Mouse (Mus musculus) neural tube, embryonic 13.5 days (tissue): ENCODE measurements around the gene Tnfrsf23. TPM values are rescaled to one million over a fixed set of nuclear protein-coding genes. Genes with fewer than 3 reads are reported as not detected.

ENCODE experiments used
- ATAC-seq: fragments of 200-750 bp; cut with Nextera tagmentation; 2 replicates; pipeline ENCODE4 v1.8.0; 2017; ENCODE audit warnings: low read depth, mild to moderate bottlenecking, moderate TSS enrichment, moderate library complexity
- H3K27ac ChIP-seq: fragments of 300-500 bp; sonication (generic); replicated peaks from 2 replicates; pipeline ENCODE4 v1.5.1; 2015; ENCODE audit warnings: moderate library complexity, mild to moderate bottlenecking, inconsistent platforms
- H3K27me3 ChIP-seq: fragments of 300-500 bp; sonication (generic); 2 replicates; pipeline ENCODE4 v1.6.1; 2015; ENCODE audit warnings: mild to moderate bottlenecking, inconsistent platforms
- H3K36me3 ChIP-seq: fragments of 300-500 bp; sonication (generic); 2 replicates; pipeline ENCODE4 v1.6.1; 2015; ENCODE audit warnings: mild to moderate bottlenecking, inconsistent platforms
- H3K4me1 ChIP-seq: fragments of 300-500 bp; sonication (generic); replicated peaks from 2 replicates; pipeline ENCODE4 v1.6.1; 2015; ENCODE audit warnings: inconsistent platforms
- H3K4me2 ChIP-seq: fragments of 300-500 bp; sonication (generic); 2 replicates; pipeline ENCODE4 v1.6.1; 2015; ENCODE audit warnings: inconsistent platforms, mild to moderate bottlenecking, moderate library complexity
- H3K4me3 ChIP-seq: fragments of 300-500 bp; sonication (generic); 2 replicates; pipeline ENCODE4 v1.5.1; 2015; ENCODE audit warnings: mild to moderate bottlenecking, inconsistent platforms
- H3K9ac ChIP-seq: fragments of 300-500 bp; sonication (generic); 2 replicates; pipeline ENCODE4 v1.6.1; 2015; ENCODE audit warnings: moderate library complexity, mild to moderate bottlenecking, inconsistent platforms
- H3K9me3 ChIP-seq: fragments of 300-500 bp; sonication (generic); 2 replicates; pipeline ENCODE4 v1.6.1; 2016; ENCODE audit warnings: inconsistent platforms
- WGBS: fragments of 180-500 bp; shearing (Covaris S2); methylation state at CpG from one replicate; pipeline ENCODE4 v1.1.7; 2015; 5-methylcytosine and 5-hydroxymethylcytosine counted together
- polyA plus RNA-seq: library from polyadenylated mRNA; unstranded; fragments of >200 nt; fragmentation: Nextera tagmentation; extraction: Ambion mirVana; gene quantifications from 2 replicates; pipeline ENCODE4 v1.2.1, GENCODE M21; 2015

Tnfrsf23 gene
- polyA plus RNA-seq = 0.43 and 0.96 TPM in 2 replicates

DNA sequence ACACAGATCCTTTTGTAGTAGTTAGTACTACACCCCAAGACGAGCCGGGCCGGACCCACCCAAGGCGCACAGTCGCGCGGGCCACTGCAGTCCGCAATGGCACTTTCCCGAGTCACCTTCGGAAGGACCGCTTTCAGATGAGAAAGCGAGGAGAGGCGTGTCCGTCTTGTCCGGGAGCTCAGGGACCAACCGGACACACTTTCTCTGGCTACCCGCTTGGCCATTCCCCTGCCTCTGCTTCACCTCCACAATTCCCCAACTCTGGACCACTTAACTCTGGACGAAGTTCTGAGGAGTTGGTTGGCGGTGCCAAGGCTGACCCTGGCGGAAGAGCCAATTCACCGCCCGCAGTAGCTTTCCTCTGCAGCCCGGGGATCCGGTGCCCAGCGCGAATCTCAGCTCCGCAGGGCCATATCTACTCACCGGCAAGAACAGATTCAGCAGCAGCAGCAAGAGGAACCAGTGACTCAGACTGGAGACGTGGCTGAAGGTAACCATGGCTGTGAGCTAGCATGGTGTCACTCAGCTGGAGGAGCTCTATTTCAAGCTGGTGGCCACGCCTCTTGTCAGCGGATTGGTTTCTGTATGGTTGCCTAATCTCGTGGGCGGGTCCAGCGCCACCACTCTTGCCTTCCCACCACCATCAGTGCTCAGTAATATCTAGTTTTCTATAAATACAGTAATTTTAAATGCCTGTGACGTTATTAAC, at the start of gene Tnfrsf23:
Tnfrsf23 (minus strand) TSS at position 514 of the 709 bp plus-strand sequence.
- Histone ChIP-seq H3K27ac (no peak within 1 kb of the TSS), H3K4me2 (peak within 1 kb of the TSS; percentile 64), H3K9me3 (no peaks in the 10 kb centered on the region), H3K36me3 (peaks cover 28% of the 10 kb centered on the region), H3K27me3 (peaks cover 7% of the 10 kb centered on the region), H3K9ac (0 out of 2 replicates have a peak within 1 kb of the TSS, but pooled peaks have one; percentile 45), H3K4me3 (peak within 1 kb of the TSS; percentile 34), H3K4me1 (peaks cover 7% of the 10 kb centered on the region)
- ATAC-seq = peak; percentile 81
- WGBS = 3% methylated on average over 35 of the region's 35 CpGs

DNA sequence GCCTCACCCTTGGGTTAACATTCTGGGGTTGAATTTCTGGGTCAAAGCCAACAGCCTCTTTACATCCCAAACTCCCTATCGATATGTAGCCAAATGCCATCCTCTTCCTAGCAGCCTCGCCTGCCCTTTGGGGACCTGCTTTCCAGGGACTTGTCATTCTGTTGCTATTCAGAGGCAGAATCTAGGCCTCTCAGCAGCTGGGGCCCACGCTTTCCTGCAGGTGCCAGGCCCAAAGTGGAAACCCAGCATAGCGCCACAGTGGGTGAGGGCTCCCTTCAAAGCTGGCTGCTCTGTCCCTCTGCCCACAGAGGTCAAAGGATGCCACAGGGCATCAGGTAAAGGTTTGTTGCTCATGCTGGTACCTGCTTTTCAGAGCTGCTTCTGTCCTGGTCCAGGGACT, 48.1 kb upstream of the Tnfrsf23 start:
- Histone ChIP-seq H3K4me3 (no peak overlapping the region), H3K4me2 (no peak overlapping the region), H3K27me3 (no peaks in the 10 kb centered on the region), H3K27ac (no peak overlapping the region), H3K9me3 (no peaks in the 10 kb centered on the region), H3K36me3 (0 out of 2 replicates have a peak, but pooled peaks cover 8% of the 10 kb centered on the region), H3K4me1 (peaks cover 35% of the 10 kb centered on the region), H3K9ac (no peak overlapping the region)
- ATAC-seq = no peak
- 86% methylated on average over 4 of the region's 4 CpGs for WGBS

GRCm38 (mm10) chr7:143729886-143730285, 44.2 kb upstream of the Tnfrsf23 start:
- WGBS = 68% methylated on average over 10 of the region's 10 CpGs
- H3K27ac ChIP-seq = no peak overlapping the region
- H3K36me3 ChIP-seq = 0 out of 2 replicates have a peak, but pooled peaks cover 8% of the 10 kb centered on the region
- no peak overlapping the region for H3K9ac ChIP-seq
- peaks cover 18% of the 10 kb centered on the region for H3K4me1 ChIP-seq
- H3K9me3 ChIP-seq = no peaks in the 10 kb centered on the region
- no peak overlapping the region for H3K4me3 ChIP-seq
- ATAC-seq = no peak
- H3K27me3 ChIP-seq = no peaks in the 10 kb centered on the region
- H3K4me2 ChIP-seq = no peak overlapping the region

GRCm38 (mm10) chr7:143726396-143726795, 40.7 kb upstream of the Tnfrsf23 start:
- Histone ChIP-seq H3K9ac (no peak overlapping the region), H3K27ac (no peak overlapping the region), H3K9me3 (no peaks in the 10 kb centered on the region), H3K4me2 (no peak overlapping the region), H3K27me3 (no peaks in the 10 kb centered on the region), H3K4me3 (no peak overlapping the region), H3K4me1 (peaks cover 26% of the 10 kb centered on the region), H3K36me3 (peaks cover 4% of the 10 kb centered on the region; the same call in 1 of the 2 replicates)
- ATAC-seq = no peak
- 75% methylated on average over 4 of the region's 4 CpGs for WGBS

- no peak overlapping the region for H3K4me2 ChIP-seq
- no peaks in the 10 kb centered on the region for H3K9me3 ChIP-seq
- peaks cover 11% of the 10 kb centered on the region for H3K4me1 ChIP-seq
- no peaks in the 10 kb centered on the region for H3K27me3 ChIP-seq
- H3K4me3 ChIP-seq = no peak overlapping the region
- H3K36me3 ChIP-seq = peaks cover 4% of the 10 kb centered on the region; the same call in 1 of the 2 replicates
- no peak overlapping the region for H3K27ac ChIP-seq
- ATAC-seq = no peak
- H3K9ac ChIP-seq = no peak overlapping the region
- WGBS = 90% methylated on average over 4 of the region's 4 CpGs
Observed at GRCm38 (mm10) chr7:143723841-143724240, 38.2 kb upstream of the Tnfrsf23 start.

DNA sequence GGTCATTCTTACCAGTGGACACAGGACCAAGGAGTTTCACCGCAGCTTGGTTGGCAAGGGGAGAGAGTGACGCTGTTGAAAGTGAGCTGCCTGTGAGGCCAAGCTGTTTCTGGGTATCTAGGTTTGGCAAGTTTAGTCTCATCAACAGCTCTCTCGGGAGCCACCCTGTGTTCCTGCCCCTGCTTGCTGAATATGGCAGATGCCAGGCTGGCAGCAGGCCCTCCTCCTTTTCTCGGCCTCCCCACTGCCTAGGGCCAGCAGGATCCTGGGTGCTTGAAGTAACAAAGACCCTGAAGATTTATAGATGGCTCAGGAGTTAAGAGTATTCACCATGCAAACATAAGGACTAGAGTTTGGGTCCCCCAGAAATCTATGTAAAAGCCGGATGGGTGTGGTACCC, 37.0 kb upstream of the Tnfrsf23 start:
- Histone ChIP-seq H3K27ac (no peak overlapping the region), H3K4me2 (no peak overlapping the region), H3K9ac (no peak overlapping the region), H3K9me3 (no peaks in the 10 kb centered on the region), H3K27me3 (no peaks in the 10 kb centered on the region), H3K4me3 (no peak overlapping the region), H3K4me1 (peaks cover 11% of the 10 kb centered on the region), H3K36me3 (peaks cover 4% of the 10 kb centered on the region; the same call in 1 of the 2 replicates)
- ATAC-seq = no peak
- WGBS = 74% methylated on average over 5 of the region's 5 CpGs

- Histone ChIP-seq H3K4me1 (peaks cover 15% of the 10 kb centered on the region), H3K9me3 (no peaks in the 10 kb centered on the region), H3K4me3 (no peak overlapping the region), H3K4me2 (no peak overlapping the region), H3K36me3 (peaks cover 31% of the 10 kb centered on the region), H3K27ac (no peak overlapping the region), H3K27me3 (no peaks in the 10 kb centered on the region), H3K9ac (no peak overlapping the region)
- WGBS = 71% methylated on average over 1 of the region's 1 CpGs
- no peak for ATAC-seq
Observed at GRCm38 (mm10) chr7:143717811-143718210, 32.1 kb upstream of the Tnfrsf23 start.

GRCm38 (mm10) chr7:143713421-143713820, 27.7 kb upstream of the Tnfrsf23 start:
- WGBS = 76% methylated on average over 4 of the region's 4 CpGs
- Histone ChIP-seq H3K4me1 (peaks cover 17% of the 10 kb centered on the region), H3K27ac (peak overlapping the region; percentile 42), H3K27me3 (no peaks in the 10 kb centered on the region), H3K4me3 (no peak overlapping the region), H3K4me2 (no peak overlapping the region), H3K36me3 (peaks cover 58% of the 10 kb centered on the region), H3K9me3 (no peaks in the 10 kb centered on the region), H3K9ac (no peak overlapping the region)
- no peak for ATAC-seq

DNA sequence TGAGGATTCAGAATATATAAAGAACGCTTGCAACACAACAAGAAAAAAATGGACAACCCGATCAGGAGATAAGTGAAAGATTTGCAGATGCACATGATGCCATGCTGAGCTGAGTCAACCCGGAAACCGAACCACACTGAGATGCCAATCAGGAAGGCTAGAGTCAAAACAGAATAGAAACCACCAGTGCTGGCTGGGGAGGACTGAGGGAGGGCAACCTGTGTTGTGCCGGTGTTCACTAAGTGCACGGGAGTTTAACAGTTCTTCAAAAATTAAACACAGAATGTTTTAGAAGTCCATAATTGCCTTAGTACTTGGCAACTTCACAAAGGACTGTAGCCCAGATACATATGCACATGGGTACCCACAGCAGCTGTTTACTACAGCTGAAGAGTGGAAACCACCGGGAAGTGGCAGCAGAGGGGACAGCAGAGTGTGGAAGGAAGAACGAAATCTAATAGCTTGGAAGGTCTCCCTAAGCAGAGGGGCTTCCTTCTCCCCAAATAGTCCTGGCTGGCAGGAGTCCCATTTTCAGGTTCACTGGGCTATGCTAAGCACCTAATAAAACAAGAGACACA, 27.2 kb upstream of the Tnfrsf23 start:
- H3K4me2 ChIP-seq = no peak overlapping the region
- H3K27me3 ChIP-seq = no peaks in the 10 kb centered on the region
- peaks cover 17% of the 10 kb centered on the region for H3K4me1 ChIP-seq
- no peaks in the 10 kb centered on the region for H3K9me3 ChIP-seq
- ATAC-seq = no peak; the same call in 1 of the 2 replicates
- H3K9ac ChIP-seq = no peak overlapping the region
- H3K4me3 ChIP-seq = no peak overlapping the region
- H3K27ac ChIP-seq = peak overlapping the region; percentile 42
- 87% methylated on average over 8 of the region's 8 CpGs for WGBS
- H3K36me3 ChIP-seq = peaks cover 64% of the 10 kb centered on the region

DNA sequence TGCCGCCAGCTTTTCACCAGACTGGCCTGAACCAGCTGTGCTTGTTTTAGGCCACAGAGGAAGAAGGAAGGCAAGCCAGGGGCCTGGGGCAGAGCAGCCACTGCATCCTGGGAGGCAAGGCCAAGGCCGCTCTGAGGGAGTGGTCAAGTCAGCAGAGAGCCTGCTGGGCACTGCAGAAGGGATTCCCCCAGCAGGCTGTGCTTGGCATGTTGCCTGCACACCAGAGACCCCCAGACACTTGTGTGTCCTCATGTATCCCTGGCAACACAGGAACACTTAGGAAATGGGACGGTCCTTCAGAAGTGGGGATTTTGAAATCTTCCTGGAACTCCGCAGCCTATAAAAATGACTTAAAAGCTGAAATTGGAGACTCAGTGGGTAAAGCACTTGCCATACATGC, 26.4 kb upstream of the Tnfrsf23 start:
- Histone ChIP-seq H3K4me2 (no peak overlapping the region), H3K9me3 (no peaks in the 10 kb centered on the region), H3K9ac (no peak overlapping the region), H3K4me1 (peaks cover 14% of the 10 kb centered on the region), H3K36me3 (peaks cover 65% of the 10 kb centered on the region), H3K27me3 (no peaks in the 10 kb centered on the region), H3K27ac (no peak overlapping the region), H3K4me3 (no peak overlapping the region)
- no peak for ATAC-seq
- WGBS = 60% methylated on average over 4 of the region's 4 CpGs

GRCm38 (mm10) chr7:143711381-143711780, 25.7 kb upstream of the Tnfrsf23 start:
- H3K27ac ChIP-seq = no peak overlapping the region
- no peak overlapping the region for H3K4me2 ChIP-seq
- no peaks in the 10 kb centered on the region for H3K27me3 ChIP-seq
- WGBS = 74% methylated on average over 7 of the region's 7 CpGs
- no peak overlapping the region for H3K4me3 ChIP-seq
- H3K9me3 ChIP-seq = no peaks in the 10 kb centered on the region
- peaks cover 14% of the 10 kb centered on the region for H3K4me1 ChIP-seq
- H3K36me3 ChIP-seq = peaks cover 65% of the 10 kb centered on the region
- no peak overlapping the region for H3K9ac ChIP-seq
- no peak for ATAC-seq

- Histone ChIP-seq H3K4me2 (no peak overlapping the region), H3K36me3 (peaks cover 69% of the 10 kb centered on the region), H3K27ac (no peak overlapping the region), H3K9me3 (no peaks in the 10 kb centered on the region), H3K9ac (no peak overlapping the region), H3K4me1 (peaks cover 14% of the 10 kb centered on the region), H3K27me3 (no peaks in the 10 kb centered on the region), H3K4me3 (no peak overlapping the region)
- 90% methylated on average over 7 of the region's 7 CpGs for WGBS
- ATAC-seq = no peak
Observed at GRCm38 (mm10) chr7:143709395-143709794, 23.7 kb upstream of the Tnfrsf23 start.
